Mouse (Mus musculus) layer of hippocampus, postnatal 36 days (tissue): Measurements from ENCODE around the gene Lrrc36. TPM values are rescaled to one million over a fixed set of nuclear protein-coding genes. Genes with fewer than 3 reads are reported as not detected.

Experiments used
- DNase-seq, 2 experiments: peaks; one replicate each; pipeline ENCODE4 v3.0.0; 2022
- total RNA-seq, 2 experiments: library from RNA; stranded (reverse); gene quantifications; 2 replicates each; pipeline ENCODE4 v1.2.3; 2021

The Lrrc36 gene
- total RNA-seq, 2 experiments from 2014 or later = 0.27 to 0.81 TPM

DNA sequence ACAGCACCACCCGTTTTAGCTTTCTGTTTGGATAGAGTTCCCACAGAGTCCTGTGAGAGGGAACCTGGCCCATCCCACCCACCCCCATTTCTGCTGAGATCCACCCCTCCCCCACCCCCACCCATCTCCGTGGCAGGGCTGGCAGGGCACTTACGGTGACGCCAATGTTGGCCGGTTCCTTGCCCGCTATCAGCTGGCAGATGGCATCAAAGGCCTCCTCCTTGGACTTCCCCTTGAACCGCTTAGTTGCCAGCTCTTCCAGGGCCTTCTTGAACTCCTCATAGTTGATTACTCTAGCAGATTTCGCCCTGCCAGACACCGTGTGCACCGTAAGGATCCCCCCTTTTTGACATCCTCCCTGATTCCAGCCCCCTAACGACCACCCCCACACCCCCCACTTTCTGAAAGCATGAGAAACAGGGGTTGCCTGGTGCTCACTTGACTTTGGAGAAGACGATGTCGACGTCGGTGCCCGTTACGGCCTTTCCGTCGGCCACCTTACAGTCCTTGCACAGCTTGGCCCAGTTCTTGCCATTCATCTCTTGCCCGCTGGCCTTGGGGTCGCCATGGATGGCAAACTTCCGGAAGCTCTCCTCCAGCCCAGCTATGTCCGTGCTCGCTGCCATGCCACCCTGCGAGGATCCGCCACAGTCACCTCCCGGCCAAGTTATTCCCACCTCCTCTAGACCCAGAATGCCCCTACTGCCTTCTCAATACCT, 54.8 kb downstream of the Lrrc36 start:
- DNase-seq = no peak

DNA sequence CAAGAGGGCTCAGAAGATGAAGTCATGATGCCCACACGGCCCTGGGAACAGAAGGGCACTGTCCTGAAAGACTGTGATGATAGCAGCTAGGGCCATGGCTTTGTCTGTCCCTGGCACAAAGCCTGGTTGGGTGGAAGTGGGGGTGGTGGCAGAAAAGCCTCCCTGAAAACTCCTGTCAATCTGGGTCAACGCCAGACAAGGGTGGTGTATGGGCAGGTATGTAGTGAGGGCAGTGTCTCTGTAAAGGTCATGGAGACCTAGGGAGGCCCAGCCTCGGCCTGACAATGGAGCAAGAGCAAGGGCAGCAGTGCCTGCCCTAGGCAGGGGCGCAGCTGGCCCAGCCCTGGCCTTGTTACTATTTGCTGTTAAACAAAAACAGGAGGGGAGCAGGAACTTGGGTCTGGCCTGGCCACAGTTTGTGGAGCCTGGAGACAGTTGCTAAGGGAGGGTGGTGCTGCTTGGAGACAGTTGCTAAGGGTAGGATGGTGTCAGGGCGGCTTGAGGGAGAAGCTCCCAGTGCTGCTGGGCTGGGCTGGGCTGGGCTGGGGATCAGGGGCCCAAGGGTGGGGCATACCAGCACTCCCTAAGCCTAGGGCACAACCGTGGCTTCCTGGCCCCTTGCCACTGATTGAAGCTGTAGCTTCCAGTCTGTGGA, 55.8 kb downstream of the Lrrc36 start:
- peak; percentile 61 to 66 for DNase-seq

DNA sequence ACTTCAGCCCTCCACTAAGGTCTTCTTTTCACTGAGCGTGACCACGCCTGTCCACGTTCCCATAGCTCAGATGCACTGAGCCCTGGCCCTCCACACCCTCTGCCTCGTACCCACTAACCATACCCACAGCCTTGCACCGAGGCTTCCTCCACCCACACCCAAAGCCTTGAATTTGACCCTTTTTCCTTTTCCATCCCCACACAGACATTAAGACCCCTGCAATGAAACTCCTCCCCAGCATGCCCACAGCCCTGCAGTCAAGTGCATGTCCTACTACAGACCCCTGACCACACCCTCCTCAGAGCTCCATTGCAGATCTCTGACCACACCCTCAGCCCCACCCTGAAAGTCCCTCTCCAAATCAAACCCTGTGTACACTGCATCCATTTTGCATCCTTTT, 56.4 kb downstream of the Lrrc36 start:
- no peak for DNase-seq

DNA sequence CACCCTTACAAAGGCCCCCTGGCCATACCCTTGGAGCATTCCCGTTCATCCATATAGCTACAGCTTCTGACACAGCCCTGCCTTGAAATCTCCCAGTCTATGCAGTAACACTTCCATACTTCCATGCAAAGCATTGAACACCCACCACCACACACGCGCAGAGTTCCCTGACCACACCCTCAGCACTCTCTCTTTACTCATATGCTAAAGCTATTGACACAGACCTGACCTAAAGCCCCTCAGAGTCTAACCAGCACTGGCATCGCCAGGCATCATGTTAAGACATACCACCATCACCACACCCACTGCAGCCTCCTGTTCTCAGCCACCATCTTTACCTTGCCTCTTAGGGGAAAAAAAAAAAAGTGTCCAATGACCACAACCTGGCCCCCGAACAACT, 56.9 kb downstream of the Lrrc36 start:
- DNase-seq = no peak

DNA sequence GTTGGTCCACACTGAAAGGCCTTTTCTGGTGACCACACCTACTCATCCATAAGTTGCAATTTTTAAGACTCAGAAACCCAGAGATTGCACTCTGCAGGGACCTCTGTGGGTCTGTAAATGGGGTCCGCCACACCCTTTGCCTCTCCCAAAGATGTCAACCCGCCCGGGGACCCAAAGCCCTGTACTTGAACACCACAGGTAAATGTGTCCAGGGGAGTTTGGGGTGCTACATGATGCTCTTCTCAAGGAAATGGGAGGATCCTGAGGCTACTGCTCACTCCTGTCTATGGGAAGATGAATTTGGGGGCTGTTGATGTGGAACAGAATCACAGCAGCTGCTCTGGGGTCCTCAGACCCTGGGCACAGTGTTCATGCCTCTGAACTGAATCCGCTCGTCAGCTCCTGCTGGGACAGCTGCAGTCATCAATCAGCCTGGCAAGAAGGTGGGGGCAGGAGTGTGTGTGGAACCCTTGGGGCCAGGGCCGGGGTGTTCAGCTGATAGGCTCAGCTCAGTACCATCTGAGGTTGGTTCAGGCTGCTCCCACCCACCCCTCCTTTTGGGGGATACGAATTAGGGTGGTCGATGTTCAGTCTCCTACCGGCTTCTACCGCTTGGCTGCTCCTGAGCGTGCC, 57.4 kb downstream of the Lrrc36 start:
- DNase-seq = no peak

DNA sequence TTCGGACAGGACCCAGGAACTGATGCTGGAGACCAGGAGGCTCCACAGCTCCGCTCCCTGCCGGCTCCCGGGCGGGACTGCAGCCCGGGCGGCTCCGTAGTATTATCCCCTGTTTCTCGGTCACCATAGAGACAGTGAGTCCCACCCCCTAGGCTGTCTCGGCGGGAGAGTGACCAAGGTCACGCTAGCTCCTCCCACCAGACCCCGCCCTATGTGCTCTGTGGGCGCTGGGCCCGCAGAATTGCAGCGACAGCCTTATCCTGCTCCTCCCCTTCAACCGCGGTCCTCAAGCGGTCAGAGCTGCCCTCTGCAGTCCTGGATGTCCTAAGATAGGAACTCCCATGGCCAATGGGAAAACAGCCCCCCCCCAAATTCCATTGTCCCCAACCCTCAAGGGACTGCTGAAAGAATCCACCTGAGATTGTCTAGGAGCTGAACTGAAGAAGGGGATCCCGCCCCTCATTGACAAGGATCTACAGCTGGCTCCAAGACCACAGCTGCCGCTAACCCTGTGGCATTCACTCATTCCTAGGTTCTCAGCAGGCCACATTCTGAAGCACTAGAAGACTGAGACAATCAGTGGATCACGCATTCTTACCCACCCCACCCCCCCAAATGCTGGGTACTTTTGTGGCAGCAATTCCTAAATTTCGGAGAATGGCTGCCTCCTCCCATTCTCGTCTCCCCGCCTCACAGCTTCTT, 58.1 kb downstream of the Lrrc36 start, which contains the start of gene Tppp3:
Gene Tppp3, minus strand, starts transcription at position 213 of the 702 bp plus-strand sequence.
- peak; percentile 80 to 83 for DNase-seq

DNA sequence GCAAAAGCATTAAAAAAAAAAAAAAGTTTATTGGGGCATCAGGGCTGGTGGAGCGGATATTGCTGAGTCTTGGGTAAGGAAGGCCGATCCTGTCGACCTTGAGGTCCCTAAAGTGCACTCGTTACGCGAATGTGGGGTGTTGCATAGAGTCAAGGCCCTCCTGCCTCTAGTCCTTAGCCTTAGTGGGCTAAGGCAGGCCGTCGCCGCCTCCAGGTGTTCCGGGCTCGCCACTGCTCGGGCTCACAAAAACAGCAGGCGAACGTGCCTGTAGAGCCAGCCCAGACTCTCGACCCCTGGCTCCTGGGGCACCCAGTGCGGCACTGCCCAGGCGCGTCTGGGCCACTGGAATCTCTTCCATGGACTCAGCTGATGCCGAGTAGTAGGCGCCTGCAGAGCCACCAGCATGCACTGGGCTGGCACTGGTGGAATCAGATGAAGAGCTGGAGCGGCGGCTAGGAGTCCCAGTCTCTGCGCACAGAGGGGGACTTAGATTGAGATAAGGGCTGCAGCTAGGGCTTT, 59.1 kb downstream of the Lrrc36 start:
- no peak for DNase-seq

DNA sequence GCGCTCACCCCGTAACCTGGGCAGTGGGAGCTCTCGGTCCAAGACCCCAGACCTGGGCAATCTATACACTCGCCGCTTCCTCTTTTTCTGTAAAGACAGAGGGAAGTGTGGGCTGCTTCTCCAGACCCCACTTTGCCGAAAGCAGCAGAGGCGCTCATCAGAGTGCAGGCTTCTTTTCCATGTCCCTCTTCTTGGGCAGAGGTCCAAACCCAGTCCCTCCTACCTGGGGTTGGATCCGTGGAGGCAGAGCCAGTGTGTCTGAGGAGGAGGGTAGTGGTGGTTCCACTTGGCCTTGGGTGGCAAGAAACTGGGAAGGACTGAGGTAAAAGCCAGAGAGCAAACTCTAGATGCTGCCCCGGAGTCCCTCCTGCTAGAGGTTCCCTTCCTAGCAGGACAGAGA, 59.6 kb downstream of the Lrrc36 start:
- DNase-seq = no peak

DNA sequence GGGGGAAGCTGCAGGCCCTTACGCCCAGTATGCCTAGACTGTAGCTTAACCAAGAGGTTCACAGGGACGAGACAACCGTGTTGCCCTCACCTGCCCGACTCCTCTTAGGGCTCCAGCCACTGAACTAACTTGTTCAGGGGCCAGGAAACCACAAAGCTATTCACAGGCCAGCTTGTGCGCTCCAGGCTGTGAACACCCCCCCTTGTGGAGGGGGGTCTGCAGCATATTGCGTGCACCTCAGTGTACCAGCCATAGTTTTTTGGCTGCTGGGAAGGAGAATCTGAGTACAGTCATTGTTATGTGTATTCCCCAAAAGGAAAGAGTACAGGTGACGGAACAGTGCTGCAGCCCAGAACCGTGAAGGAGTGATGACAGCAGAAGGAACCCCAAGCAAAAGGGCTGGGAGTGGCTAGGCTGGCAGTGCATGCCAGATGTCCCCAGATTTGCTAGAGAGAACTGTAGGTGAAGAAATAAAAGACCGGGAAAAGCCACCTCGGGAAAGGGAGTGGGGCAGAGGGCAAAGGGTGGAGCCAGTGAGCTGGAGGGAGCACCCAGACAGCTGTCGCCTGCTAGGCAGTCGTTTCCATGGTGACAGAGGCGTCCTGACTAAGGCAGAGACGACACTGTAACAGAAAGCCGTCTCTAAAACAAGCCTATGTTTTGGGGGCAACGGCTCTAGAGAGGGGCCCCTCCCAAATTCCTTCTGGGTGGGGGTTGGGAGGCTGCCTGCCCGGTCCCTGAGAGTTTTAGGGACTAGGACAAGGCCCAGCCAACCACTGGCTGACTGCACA, 60.6 kb downstream of the Lrrc36 start:
- no peak for DNase-seq

DNA sequence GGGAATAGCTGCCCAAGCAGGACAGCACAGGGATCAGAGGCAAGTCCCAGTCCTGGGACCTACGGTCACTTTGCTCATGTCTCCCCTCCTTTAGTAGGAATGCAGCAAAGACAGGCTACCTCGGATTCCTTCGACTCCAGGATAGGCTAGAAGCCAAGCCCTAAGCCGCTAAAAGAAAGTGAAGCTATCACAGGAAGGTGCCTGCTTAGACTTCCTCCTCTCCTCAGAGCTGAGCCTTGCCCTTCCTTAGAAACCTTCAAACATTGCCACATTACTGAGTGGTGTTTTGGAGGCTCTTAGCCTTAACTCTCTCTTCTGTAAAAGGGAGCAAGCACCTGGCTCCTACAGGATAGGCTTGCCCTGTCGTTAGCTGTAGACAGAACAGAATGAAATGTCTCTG, 61.3 kb downstream of the Lrrc36 start:
- no peak for DNase-seq

DNA sequence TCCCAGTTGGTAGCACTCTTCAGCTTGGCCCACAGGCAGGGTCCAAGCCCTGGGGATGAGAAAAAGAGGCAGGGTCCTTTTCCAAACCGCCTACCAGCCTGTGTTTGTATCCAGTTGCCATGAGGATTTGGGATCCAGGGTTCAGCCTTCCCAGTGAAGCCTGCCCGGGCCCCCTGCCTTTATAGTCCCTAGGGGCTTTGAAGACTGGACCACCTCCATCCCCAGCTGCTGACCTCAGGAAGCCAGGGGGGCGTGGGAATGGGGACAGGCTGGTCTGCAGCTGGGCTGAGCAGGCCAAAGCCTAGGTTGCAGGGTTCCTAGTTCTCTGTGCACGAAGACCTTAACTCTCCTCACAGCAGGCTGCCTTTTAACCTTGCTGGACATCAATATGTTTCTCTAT, 61.9 kb downstream of the Lrrc36 start:
- DNase-seq = no peak

DNA sequence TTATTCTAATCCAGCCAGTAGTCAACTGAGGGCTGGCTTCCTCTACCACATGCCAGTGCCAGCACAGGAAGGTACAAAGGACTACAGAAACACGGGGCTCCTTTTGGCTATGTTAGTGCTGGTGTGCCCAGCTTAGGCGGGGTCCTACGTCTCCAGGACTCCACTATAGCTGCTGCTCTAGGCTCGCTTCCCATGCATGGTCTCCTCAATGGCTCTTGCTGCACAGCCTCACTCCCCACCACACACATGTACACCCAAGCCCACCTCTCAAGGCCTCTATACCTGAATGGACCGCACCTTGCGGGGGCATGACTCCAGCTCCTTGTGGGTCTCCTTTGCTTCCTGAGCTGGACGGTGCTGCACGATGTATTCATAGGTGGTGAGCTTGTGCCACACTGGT, 62.4 kb downstream of the Lrrc36 start:
- no peak for DNase-seq

DNA sequence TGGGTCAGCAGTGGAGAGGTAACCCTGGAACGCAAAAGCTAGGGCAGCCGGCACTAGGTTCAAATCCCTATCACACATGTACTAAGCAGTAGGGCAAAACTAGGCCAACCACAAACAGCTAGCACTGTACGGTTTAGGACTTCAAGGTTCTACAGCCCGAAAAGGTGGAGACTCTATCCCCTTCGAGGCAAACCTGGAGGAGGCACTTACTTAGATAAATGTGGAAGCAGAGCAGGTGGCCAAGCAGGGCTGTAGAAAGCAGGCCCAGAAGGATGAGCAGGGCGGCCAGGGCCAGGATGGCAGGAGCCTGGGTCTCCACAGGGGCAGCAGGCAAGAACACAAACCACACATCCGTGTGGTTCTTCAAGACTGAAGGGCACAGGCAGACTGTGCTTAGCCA, 62.8 kb downstream of the Lrrc36 start:
- DNase-seq = no peak

DNA sequence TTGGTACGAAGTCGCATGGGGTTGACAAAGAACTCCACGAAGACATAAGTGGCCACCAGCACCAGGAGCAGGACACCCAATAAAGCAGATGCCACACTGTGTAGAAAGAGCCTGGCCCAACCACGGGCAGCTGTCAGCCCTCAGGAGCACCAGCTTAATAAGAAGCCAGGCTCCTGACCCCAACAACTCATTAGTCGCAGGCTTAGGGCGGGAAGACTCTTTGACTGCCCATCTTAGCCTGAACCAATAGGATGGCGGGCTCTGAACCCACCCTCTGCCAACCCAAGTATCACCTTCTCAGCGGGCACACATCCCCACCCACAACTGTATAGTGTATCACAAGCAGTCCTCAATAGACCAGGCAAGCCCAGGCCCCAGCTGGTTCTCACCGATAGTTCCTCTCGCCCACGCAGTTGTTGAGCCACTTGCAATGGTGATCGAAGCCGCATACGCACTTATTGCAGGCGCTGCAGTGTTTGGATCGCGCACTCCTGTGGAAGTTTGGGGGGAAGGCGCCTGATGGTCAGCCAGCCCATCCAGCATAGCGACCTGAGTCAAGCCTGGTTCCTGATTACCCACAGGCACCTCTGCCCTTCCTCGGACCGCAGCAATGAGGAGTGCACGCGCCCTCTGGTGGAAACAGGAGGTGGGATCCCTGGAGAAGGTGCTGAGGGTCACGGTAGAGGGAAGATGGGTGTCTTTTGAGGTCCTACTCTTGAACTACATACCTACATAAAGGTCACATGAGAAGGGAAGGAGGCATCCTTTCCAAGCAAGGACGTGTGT, 63.5 kb downstream of the Lrrc36 start:
- DNase-seq = no peak

DNA sequence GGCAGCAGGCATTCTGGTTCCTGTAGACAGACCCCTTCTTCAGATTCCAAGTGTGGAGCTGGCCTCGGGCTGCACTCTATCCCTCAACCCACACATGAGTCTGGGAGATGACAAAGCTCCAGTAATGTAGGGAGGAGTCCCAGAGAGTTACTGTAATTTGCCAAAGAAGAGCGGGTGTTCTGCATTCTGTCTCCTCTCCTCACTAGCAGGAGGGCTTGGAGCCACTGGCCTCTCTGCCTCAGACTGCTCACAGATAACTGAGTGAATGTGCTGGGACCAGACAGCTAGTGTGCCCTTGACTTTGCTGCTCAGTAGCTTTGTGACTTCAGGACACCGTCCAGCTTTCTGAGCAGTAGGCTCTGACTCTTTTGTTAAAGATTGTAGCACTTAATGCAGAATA, 64.4 kb downstream of the Lrrc36 start:
- DNase-seq = no peak

DNA sequence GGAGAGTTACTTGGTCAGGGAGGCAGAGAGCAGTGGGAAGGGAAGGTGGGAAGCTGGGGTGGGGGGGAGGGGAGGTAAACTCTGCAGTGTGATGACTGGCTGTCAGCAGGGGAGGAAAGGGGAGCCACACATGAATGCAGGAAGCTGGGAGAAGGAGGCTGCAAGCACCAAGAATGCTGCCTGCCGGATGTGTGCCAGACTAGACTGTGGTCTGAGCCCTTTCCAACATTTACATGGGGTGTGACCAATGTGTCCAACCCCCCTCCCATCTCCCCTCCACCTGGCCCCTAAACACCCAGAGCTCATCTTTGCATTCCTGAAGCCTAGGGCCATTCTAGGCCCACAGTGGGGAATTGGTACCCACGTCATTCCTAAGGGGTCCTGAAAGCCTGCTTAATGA, 67.6 kb downstream of the Lrrc36 start:
- no peak for DNase-seq

DNA sequence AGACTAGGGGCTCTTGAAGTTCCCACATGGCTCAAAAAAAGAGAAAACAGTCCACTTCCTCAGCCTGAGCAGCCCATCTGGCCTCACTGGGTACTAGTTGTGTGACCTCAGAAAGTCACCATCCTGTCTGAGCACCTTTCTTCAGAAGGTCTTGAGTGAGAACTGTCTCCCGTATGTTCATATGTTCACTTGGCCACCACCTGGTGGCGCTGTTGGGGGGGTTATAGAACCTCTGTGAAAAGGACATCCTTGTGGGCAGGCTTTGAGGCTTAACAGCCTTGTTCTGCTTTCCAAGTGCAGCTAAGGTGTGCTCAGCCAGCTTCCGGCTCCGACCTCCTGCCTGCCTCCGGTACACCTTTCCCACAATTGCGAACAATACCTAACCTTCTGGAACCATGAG, 68.1 kb downstream of the Lrrc36 start:
- no peak for DNase-seq

DNA sequence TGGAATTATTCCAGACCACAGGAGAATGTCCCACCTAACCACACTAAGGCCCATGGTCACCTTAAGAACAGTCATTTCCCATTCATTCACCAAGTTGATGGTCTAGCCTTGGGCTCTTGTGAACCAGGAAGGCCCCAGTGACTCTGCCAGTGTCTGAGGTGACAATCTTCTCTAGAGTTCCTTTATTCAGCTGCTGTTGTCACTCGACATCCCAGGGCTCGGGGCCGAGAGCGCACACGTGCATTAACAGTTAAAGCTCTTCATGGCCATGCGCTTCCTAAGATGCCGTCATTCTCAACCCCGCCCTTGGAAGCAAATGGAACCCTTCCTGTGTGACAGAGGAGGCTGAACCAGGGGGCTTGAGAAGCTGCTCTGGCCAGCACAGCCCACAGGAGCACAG, 68.8 kb downstream of the Lrrc36 start:
- no peak for DNase-seq

DNA sequence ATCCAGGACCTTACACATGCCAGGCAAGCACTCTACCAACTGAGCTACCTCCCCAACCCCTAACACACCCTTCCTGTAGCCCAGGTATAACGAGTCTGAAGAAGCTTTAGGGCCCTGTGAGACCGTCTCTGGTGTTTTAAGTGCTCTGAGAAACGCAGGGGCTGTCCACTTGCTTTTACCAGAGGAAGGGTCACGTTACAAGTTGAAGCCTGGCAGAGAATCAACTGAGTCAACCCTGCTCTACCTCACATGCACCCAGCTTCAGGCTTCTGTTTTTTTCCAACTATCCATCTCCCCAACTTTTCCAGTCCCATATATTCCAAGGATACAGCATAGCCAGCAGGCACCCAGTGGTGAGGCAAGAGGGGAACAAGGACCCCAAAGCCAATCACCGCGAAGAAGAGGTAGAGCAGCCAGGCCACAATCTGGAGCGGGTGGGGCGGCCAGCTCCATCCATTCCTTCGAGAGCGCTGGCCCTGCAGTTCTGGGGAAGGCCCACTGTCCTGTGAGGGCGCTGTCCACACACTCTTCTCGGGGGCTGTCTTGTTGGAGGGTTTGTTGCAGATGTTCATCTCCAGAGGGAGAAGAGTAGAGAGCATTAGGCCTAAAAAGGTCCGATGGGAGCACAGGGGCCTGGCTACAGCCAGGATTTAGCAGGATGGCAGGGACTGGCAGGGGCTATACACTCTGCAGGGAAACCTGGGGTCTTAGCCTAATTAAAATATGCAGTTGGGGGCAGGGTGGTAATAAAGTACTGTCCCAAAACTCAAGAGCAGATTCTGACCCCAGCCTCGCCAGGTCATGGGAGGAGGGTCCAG, 70.0 kb downstream of the Lrrc36 start:
- DNase-seq = no peak

DNA sequence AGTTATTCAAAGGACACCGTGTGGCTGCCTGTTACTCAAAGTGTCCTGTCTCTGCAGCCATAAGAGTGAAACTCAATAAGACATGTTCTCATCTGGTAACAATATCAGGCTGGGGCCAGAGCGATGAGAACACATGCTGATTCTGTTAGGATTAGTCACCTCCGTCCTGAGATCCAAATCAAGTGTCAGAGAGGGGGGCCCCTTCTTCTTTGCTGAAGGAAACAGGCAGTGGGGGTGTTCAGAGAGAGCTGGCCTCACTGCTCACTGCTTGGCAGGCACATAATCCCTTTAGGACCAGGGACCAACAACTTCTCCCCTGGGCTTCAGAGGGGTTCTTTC, 70.6 kb downstream of the Lrrc36 start:
- DNase-seq = no peak

DNA sequence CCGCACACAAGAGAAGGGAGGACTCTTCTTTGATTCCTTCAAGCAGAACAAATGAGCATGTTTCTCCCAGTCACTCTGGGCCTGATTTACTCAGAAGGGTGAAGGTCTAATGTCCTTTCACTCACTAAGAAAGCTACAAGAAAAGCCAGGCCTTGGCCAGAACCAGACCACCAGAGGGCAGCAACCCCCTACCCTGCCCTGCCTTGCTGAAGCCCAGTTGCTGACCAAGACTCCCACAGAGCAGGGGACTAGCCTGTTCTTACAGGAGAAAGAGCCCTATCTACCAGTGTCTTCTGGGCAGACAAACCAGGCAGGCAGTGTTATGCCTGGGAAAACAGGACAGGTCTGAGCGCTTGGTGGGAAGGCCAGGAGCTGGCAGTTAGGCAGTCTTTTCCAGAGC, 71.0 kb downstream of the Lrrc36 start:
- no peak for DNase-seq
